ENCODE assay signal across 10 mouse cellular contexts in genomic region chr11:103017661-103018060, GRCm38 (mm10). TPM values are rescaled to one million over a fixed set of nuclear protein-coding genes. Genes with fewer than 3 reads are reported as not detected.
A peak's percentile ranks its signal among the peaks of the same experiment; 100 is the strongest.
DNase-seq lines count a peak whose midpoint lies in the region; ATAC-seq and TF ChIP-seq lines count a peak whose summit lies in the region.
"Had no signal": no experiment of that assay in that cellular context is flagged by ENCODE, and none has a peak within 500 bp of the region (broad histone marks: within the 10 kb centered on the region; RNA-seq: fewer than 3 reads in every experiment).

No protein-coding gene starts in this region.

- H3K27ac ChIP-seq in forebrain, embryonic 15.5 days (replicated peaks), result no peak overlapping the region
- H3K27ac ChIP-seq in forebrain, embryonic 12.5 days, result no peak overlapping the region
- H3K27ac ChIP-seq in lung, embryonic 14.5 days (ENCODE audit: low read depth), result peak overlapping the region; percentile 58; the same call in 1 of the 2 replicates
- 0 out of 2 replicates have a peak overlapping the region, but pooled peaks have one; percentile 14 for H3K27ac ChIP-seq in kidney, embryonic 15.5 days
- no peak overlapping the region for H3K27ac ChIP-seq in liver, embryonic 11.5 days (ENCODE audit: low read depth, low read length)

- TF ChIP-seq CTCF in lung, embryonic 14.5 days (IDR thresholded peaks at IDR 0.05; ENCODE audit: low read depth), result no peak

- no peak for DNase-seq in lung, embryonic 14.5 days
- DNase-seq in lung, adult 18-20 months, result no peak
- no peak for DNase-seq in liver, embryonic 11.5 days (ENCODE audit: low spot score)
- DNase-seq in adrenal gland, postnatal 4 days (ENCODE audit: low spot score in 2 of 2), result no peak

- peaks cover 17% of the 10 kb centered on the region for H3K4me1 ChIP-seq in forebrain, embryonic 15.5 days
- H3K4me1 ChIP-seq in forebrain, embryonic 12.5 days, result peaks cover 18% of the 10 kb centered on the region
- no peaks in the 10 kb centered on the region for H3K4me1 ChIP-seq in lung, embryonic 14.5 days (ENCODE audit: insufficient read depth)
- H3K4me1 ChIP-seq in kidney, embryonic 15.5 days, result peaks cover 24% of the 10 kb centered on the region
- peaks cover 9% of the 10 kb centered on the region for H3K4me1 ChIP-seq in liver, embryonic 11.5 days (replicated peaks; ENCODE audit: control insufficient read depth, insufficient read depth, low read length)

- 0 out of 2 replicates have a peak, but pooled peaks have one; percentile 21 for ATAC-seq in forebrain, embryonic 15.5 days (replicated peaks)
- no peak for ATAC-seq in forebrain, embryonic 12.5 days (ENCODE audit: low FRiP score)
- ATAC-seq in lung, embryonic 14.5 days (ENCODE audit: insufficient read depth), result no peak
- no peak for ATAC-seq in kidney, embryonic 15.5 days (replicated peaks; ENCODE audit: low FRiP score)
- ATAC-seq in liver, embryonic 11.5 days (replicated peaks; ENCODE audit: low FRiP score), result no peak
- ATAC-seq in monocyte, adult 5-6 weeks (replicated peaks; ENCODE audit: insufficient number of reproducible peaks, low FRiP score, low TSS enrichment, poor library complexity, severe bottlenecking), result no peak

- no peak overlapping the region for H3K9ac ChIP-seq in forebrain, embryonic 15.5 days (replicated peaks)
- no peak overlapping the region for H3K9ac ChIP-seq in forebrain, embryonic 12.5 days
- H3K9ac ChIP-seq in lung, embryonic 14.5 days, result no peak overlapping the region
- H3K9ac ChIP-seq in kidney, embryonic 15.5 days, result no peak overlapping the region
- H3K9ac ChIP-seq in liver, embryonic 11.5 days (ENCODE audit: low read depth, low read length), result no peak overlapping the region
- H3K9ac ChIP-seq: limb, embryonic 15.5 days had no signal

- no peaks in the 10 kb centered on the region for H3K36me3 ChIP-seq in forebrain, embryonic 15.5 days
- H3K36me3 ChIP-seq in forebrain, embryonic 12.5 days (replicated peaks), result peaks cover 16% of the 10 kb centered on the region
- peaks cover 9% of the 10 kb centered on the region for H3K36me3 ChIP-seq in lung, embryonic 14.5 days (ENCODE audit: insufficient read depth)
- H3K36me3 ChIP-seq in kidney, embryonic 15.5 days, result peaks cover 16% of the 10 kb centered on the region
- H3K36me3 ChIP-seq in liver, embryonic 11.5 days (ENCODE audit: control insufficient read depth, insufficient read depth, low read length), result peaks cover 8% of the 10 kb centered on the region; the same call in 1 of the 2 replicates

- no peaks in the 10 kb centered on the region for H3K9me3 ChIP-seq in forebrain, embryonic 15.5 days
- no peaks in the 10 kb centered on the region for H3K9me3 ChIP-seq in forebrain, embryonic 12.5 days
- no peaks in the 10 kb centered on the region for H3K9me3 ChIP-seq in lung, embryonic 14.5 days (ENCODE audit: low read depth, low read length)
- no peaks in the 10 kb centered on the region for H3K9me3 ChIP-seq in kidney, embryonic 15.5 days (replicated peaks)
- H3K9me3 ChIP-seq in liver, embryonic 11.5 days (ENCODE audit: control insufficient read depth, low read length), result no peaks in the 10 kb centered on the region
- H3K9me3 ChIP-seq: limb, embryonic 15.5 days; midbrain, embryonic 10.5 days had no signal

- H3K4me3 ChIP-seq in forebrain, embryonic 15.5 days, result no peak overlapping the region
- H3K4me3 ChIP-seq in forebrain, embryonic 12.5 days (replicated peaks), result no peak overlapping the region
- H3K4me3 ChIP-seq in lung, embryonic 14.5 days (ENCODE audit: low read depth, low read length), result 0 out of 2 replicates have a peak overlapping the region, but pooled peaks have one; percentile 0
- H3K4me3 ChIP-seq in kidney, embryonic 15.5 days (replicated peaks), result no peak overlapping the region
- no peak overlapping the region for H3K4me3 ChIP-seq in liver, embryonic 11.5 days (ENCODE audit: low read depth, low read length)

- H3K4me2 ChIP-seq in forebrain, embryonic 15.5 days (replicated peaks), result no peak overlapping the region
- no peak overlapping the region for H3K4me2 ChIP-seq in forebrain, embryonic 12.5 days
- H3K4me2 ChIP-seq in lung, embryonic 14.5 days, result peak overlapping the region; percentile 36; the same call in 1 of the 2 replicates
- peak overlapping the region; percentile 63; the same call in 1 of the 2 replicates for H3K4me2 ChIP-seq in kidney, embryonic 15.5 days
- H3K4me2 ChIP-seq in liver, embryonic 11.5 days, result peak overlapping the region; percentile 12; the same call in 1 of the 2 replicates
- H3K4me2 ChIP-seq: limb, embryonic 15.5 days had no signal

- 78% methylated on average over 9 of the region's 9 CpGs for WGBS in forebrain, embryonic 15.5 days
- 80% methylated on average over 9 of the region's 9 CpGs for WGBS in forebrain, embryonic 12.5 days
- 39% methylated on average over 9 of the region's 9 CpGs for WGBS in lung, embryonic 14.5 days
- 50% methylated on average over 9 of the region's 9 CpGs for WGBS in kidney, embryonic 15.5 days
- WGBS in liver, embryonic 11.5 days, result 54% methylated on average over 9 of the region's 9 CpGs

- H3K27me3 ChIP-seq in forebrain, embryonic 15.5 days, result no peaks in the 10 kb centered on the region
- H3K27me3 ChIP-seq in forebrain, embryonic 12.5 days, result no peaks in the 10 kb centered on the region
- no peaks in the 10 kb centered on the region for H3K27me3 ChIP-seq in lung, embryonic 14.5 days (ENCODE audit: insufficient read depth, low read length)
- no peaks in the 10 kb centered on the region for H3K27me3 ChIP-seq in kidney, embryonic 15.5 days
- H3K27me3 ChIP-seq in liver, embryonic 11.5 days (replicated peaks; ENCODE audit: control insufficient read depth, insufficient read depth, low read length), result no peaks in the 10 kb centered on the region
- H3K27me3 ChIP-seq: limb, embryonic 15.5 days had no signal

RNA-seq across cellular contexts. Expression of gene Nmt1, which starts 10.3 kb away (rescaled TPM):
- 41.0 and 43.9 TPM in 2 replicates for polyA plus RNA-seq in forebrain, embryonic 15.5 days (2015; fragmentation: Nextera tagmentation; extraction: Ambion mirVana)
- polyA plus RNA-seq in forebrain, embryonic 12.5 days (2016; fragmentation: Nextera tagmentation; extraction: Ambion mirVana), result 49.0 and 56.2 TPM in 2 replicates
- 64.4 and 72.4 TPM in 2 replicates for polyA plus RNA-seq in lung, embryonic 14.5 days (2014; fragmentation: Nextera tagmentation; extraction: Ambion mirVana)
- 59.2 and 63.2 TPM in 2 replicates for polyA plus RNA-seq in kidney, embryonic 15.5 days (2015; fragmentation: Nextera tagmentation; extraction: Ambion mirVana)
- 67.8 and 74.6 TPM in 2 replicates for polyA plus RNA-seq in liver, embryonic 11.5 days (2014; fragmentation: Nextera tagmentation; extraction: Ambion mirVana)
- 54.9 to 60.7 TPM (median 55.9 TPM) in 3 replicates for total RNA-seq in monocyte, adult 5-6 weeks (2017)
- 10 to 100 TPM; 77.3 to 79.8 TPM for total RNA-seq in adrenal gland, postnatal 4 days (2021)

RNA-seq across cellular contexts. Expression of gene Dcakd, which starts 10.5 kb away (rescaled TPM):
- polyA plus RNA-seq in forebrain, embryonic 15.5 days (2015; fragmentation: Nextera tagmentation; extraction: Ambion mirVana), result 152 and 168 TPM in 2 replicates
- polyA plus RNA-seq in forebrain, embryonic 12.5 days (2016; fragmentation: Nextera tagmentation; extraction: Ambion mirVana), result 190 and 210 TPM in 2 replicates
- polyA plus RNA-seq in lung, embryonic 14.5 days (2014; fragmentation: Nextera tagmentation; extraction: Ambion mirVana), result 218 and 225 TPM in 2 replicates
- polyA plus RNA-seq in kidney, embryonic 15.5 days (2015; fragmentation: Nextera tagmentation; extraction: Ambion mirVana), result 165 and 187 TPM in 2 replicates
- polyA plus RNA-seq in liver, embryonic 11.5 days (2014; fragmentation: Nextera tagmentation; extraction: Ambion mirVana), result 109 and 114 TPM in 2 replicates
- total RNA-seq in monocyte, adult 5-6 weeks (2017), result 15.5 to 32.4 TPM (median 15.8 TPM) in 3 replicates
- total RNA-seq in adrenal gland, postnatal 4 days (2021), result 100 to 1,000 TPM; 114 to 126 TPM

Comparison
In these comparisons a context has a peak if more than half of its experiments do, and no peak if none do; other contexts are left out.
1. H3K27ac ChIP-seq: peak in lung, embryonic 14.5 days (single experiment) and kidney, embryonic 15.5 days (single experiment); none in forebrain, embryonic 15.5 days (single experiment), forebrain, embryonic 12.5 days (single experiment) and liver, embryonic 11.5 days (single experiment).
2. H3K4me2 ChIP-seq: peak in lung, embryonic 14.5 days (single experiment), kidney, embryonic 15.5 days (single experiment) and liver, embryonic 11.5 days (single experiment); none in forebrain, embryonic 15.5 days (single experiment) and forebrain, embryonic 12.5 days (single experiment).